Mouse (Mus musculus) MEL (cell line): ENCODE results near the gene Cd164.

ENCODE experiments used
- MAX ChIP-seq: IDR thresholded peaks from 2 replicates; pipeline ENCODE4 v1.6.1; 2011; ENCODE audit warnings: low read length, improper control_type of control experiment
- USF1 ChIP-seq: IDR thresholded peaks from 2 replicates; pipeline ENCODE4 v1.6.1; 2014; ENCODE audit warnings: low read depth, mild to moderate bottlenecking, inconsistent platforms, low read length, improper control_type of control experiment, moderate library complexity
- USF2 ChIP-seq, 2 experiments: IDR thresholded peaks; 2 replicates each; pipeline ENCODE4 v1.6.1; 2011 to 2012; ENCODE audit warnings: improper control_type of control experiment in 2 of 2, low read length in 2 of 2, borderline replicate concordance in 1 of 2, inconsistent platforms in 1 of 2, low read depth in 1 of 2, mild to moderate bottlenecking in 1 of 2; ENCODE audit not compliant: insufficient read depth in 1 of 2

GRCm38 (mm10) chr10:41491111-41491510 is 28.1 kb upstream of the Cd164 start:
- TF ChIP-seq USF2 (IDR thresholded peaks at IDR 0.05; ENCODE audit: borderline replicate concordance in 1 of 2, insufficient read depth in 1 of 2, low read depth in 1 of 2, low read length in 2 of 2) (no peak), MAX (no peak), USF1 (no peak)
